Mouse (Mus musculus) E14TG2a.4 (cell line): ENCODE measurements around the gene Gna11.
A peak's percentile ranks its signal among the peaks of the same experiment; 100 is the strongest.

ENCODE experiments used
- CTCF ChIP-seq: conservative IDR thresholded peaks from 2 replicates; pipeline ENCODE4 v1.5.1; 2014; ENCODE audit warnings: low read length
- NANOG ChIP-seq: IDR thresholded peaks from 2 replicates; pipeline ENCODE4 v1.6.1; 2014; ENCODE audit warnings: borderline replicate concordance, low read length, mixed read lengths
- POU5F1 ChIP-seq: IDR thresholded peaks from 2 replicates; pipeline ENCODE4 v1.6.1; 2014; ENCODE audit warnings: low read length, borderline replicate concordance

DNA sequence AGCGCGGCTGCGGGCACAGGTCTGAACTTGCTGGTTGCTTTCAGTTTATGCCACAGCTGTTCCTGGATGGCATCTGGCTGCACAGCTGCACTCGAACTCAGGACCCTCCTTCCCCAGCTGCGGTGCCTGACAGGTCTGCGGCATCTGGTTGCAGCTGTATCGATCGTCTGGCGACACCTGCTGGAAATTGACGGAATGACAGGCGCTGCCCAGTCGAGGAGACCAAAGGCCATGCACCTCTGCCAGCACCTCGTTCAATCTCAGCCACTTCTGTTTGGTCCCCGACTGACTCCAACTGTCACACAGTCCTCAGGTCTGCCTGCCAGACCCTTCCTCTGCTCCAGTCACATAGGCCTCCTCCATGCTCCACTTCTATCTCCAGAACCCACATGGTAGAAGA lies 18.2 kb downstream of the Gna11 start:
- TF ChIP-seq CTCF (peak; percentile 99), NANOG (no peak), POU5F1 (no peak)
